Mouse (Mus musculus) c-Kit-positive CD71-negative TER-119-negative erythroid progenitor cells, embryonic 14.5 days (primary cell): ENCODE results near the gene Znrd1.
"Not testable (repeated sequence)": the region's sequence is repeated elsewhere in the genome, so short reads cannot be mapped to it uniquely, and the experiment has no call there.

ENCODE experiments used
- DNase-seq: peaks from one replicate; pipeline ENCODE4 v3.0.0-alpha.2; 2013; ENCODE audit warnings: low read depth

The Znrd1 gene

GRCm38 (mm10) chr17:36957999-36958743, at the start of gene Znrd1, which contains the start of gene Znrd1as:
Znrd1 (minus strand) TSS chr17:36958559.
Znrd1as (plus strand) TSS chr17:36958592.
- DNase-seq, result peak; percentile 90

DNA sequence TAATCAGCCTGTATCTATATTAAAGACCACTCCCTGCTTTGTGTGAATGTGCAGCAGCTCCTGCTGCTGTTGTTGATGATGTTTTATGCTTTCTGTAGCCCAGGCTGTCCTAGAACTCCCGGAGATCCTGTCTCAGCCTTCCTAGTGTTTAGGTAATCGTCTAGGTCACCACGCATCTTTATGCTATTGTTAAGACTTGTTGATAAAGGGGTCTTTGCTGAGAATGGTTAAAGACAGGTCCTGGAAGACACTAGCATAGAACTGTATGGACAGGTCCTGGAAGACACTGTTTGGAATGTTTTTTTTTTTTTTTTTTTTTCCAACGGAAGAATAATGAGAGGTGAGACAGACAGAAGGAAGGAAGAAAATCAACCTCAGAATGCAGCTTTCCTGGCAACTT, 45.0 kb upstream of the Znrd1 start:
- DNase-seq, result no peak

GRCm38 (mm10) chr17:37002364-37003330, 44.3 kb upstream of the Znrd1 start:
- no peak for DNase-seq

DNA sequence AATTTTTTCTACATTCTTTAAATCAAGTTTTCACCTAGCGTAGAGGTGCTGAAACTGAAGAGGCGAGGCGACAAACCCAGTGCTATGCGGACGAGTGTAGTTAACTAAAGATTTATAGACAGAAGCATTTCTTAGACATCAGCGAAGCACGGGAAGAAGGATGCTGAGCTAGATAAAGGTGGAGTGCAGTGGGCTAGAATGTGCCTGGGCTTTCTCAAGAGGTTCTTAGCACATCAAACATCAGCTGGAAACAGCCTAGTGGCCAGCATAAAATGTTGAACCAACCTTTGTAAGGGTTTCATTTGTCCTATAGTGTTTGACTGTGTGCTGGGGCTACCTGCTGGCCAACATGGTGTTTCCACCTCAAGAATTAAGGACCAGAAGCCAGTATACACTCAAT, 42.5 kb upstream of the Znrd1 start, which contains the start of gene Zfp57:
Zfp57 (plus strand) TSS at position 301 of the 400 bp plus-strand sequence.
- no peak for DNase-seq

- no peak for DNase-seq
Measured at GRCm38 (mm10) chr17:36998477-36998876, 40.1 kb upstream of the Znrd1 start.

GRCm38 (mm10) chr17:36997033-36997735, 38.8 kb upstream of the Znrd1 start:
- peak; percentile 66 for DNase-seq

GRCm38 (mm10) chr17:36995448-36995847, 37.1 kb upstream of the Znrd1 start:
- no peak for DNase-seq

- DNase-seq, result no peak
Measured at GRCm38 (mm10) chr17:36994528-36994927, 36.2 kb upstream of the Znrd1 start.

DNA sequence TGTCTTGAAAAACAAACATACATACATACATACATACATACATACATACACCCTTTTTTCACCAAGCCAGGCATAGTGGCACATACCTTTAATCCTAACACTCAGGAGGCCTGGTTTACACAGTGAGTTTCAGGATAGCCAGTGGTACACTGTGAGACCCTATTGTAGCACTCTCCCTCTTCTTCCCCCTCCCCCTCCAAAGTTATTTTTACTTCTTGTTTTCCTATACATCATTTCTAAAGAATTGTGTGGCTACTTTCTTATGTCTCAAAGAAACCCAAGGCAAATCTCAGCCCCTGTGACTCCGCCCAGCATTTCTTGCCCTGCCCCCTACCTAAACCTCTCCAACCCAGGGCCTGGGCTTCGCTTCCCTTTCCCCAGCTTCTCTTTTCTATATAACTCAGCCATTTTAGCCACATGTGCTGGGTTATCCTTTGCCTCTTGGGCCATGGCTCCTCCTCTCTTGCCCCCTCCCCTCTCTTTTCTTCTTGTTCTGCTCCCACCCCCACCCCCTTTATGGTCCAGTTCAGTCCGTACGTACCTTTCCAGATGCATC, 35.5 kb upstream of the Znrd1 start:
- no peak for DNase-seq

DNA sequence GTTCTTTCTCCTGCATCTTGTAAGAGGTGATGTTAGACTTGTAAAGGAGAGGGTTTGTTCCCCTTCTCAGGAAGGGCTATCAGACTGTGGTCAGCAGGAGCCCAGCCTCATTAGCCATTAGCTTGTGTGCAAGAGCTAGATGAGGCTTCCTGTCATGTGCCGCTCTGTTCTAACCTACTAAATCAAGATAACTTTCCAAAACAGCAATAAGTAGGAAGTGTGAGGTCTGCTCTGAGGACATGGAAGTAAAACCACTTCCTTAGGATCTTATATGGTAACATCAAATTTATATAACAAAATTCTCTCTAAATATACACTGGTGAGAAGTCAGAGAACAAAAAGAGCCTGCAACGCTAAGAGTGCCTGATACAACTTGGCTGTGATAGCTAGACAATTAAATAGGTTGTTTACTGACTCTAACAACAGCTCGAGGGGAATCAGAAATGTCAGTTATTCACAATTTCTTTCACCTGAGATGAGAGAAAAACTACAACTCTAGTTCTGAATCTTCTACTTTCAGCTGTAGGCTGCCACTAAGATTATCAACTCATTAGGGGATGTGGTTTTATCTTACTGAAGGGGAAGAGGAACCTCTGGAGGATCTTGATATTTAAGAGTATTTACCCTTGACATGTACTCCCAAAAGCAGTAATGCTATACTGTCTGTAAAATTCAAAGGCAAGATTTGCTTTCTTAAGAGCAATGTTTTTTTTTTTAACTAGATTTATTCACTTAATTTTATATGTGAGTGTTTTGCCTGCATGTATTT, 34.2 kb upstream of the Znrd1 start:
- DNase-seq, result no peak

GRCm38 (mm10) chr17:36990630-36991029, 32.3 kb upstream of the Znrd1 start:
- not testable (repeated sequence) for DNase-seq

DNA sequence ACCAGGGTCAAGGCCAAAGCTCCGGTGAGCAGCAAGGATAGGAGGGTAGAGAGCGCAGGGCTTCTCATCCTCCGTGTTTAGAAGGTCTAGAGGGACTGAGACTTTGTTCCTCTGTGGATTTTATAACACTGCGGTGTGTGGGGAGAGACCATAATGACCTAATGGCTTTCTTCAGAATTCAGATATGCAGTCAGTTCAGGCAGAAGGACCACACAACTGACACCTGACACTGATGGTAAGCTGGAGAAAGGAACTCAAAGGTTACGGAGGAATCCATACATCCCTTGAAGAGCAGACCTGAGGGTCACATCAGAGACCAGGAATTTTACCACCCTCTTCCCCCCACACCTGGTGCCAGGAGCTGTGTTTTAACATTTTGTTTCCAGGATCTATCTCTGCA, 31.1 kb upstream of the Znrd1 start, which contains the start of gene H2-M5:
H2-M5 (minus strand) TSS at position 101 of the 400 bp plus-strand sequence.
- no peak for DNase-seq

GRCm38 (mm10) chr17:36988475-36988874, 30.1 kb upstream of the Znrd1 start:
- DNase-seq, result no peak

GRCm38 (mm10) chr17:36982253-36983155, 24.1 kb upstream of the Znrd1 start:
- no peak for DNase-seq

- DNase-seq, result no peak
Measured at GRCm38 (mm10) chr17:36981845-36982244, 23.5 kb upstream of the Znrd1 start.

GRCm38 (mm10) chr17:36981221-36981813, 23.0 kb upstream of the Znrd1 start, which contains the start of gene 2410137M14Rik:
2410137M14Rik (minus strand) TSS chr17:36981237.
- DNase-seq, result no peak

DNA sequence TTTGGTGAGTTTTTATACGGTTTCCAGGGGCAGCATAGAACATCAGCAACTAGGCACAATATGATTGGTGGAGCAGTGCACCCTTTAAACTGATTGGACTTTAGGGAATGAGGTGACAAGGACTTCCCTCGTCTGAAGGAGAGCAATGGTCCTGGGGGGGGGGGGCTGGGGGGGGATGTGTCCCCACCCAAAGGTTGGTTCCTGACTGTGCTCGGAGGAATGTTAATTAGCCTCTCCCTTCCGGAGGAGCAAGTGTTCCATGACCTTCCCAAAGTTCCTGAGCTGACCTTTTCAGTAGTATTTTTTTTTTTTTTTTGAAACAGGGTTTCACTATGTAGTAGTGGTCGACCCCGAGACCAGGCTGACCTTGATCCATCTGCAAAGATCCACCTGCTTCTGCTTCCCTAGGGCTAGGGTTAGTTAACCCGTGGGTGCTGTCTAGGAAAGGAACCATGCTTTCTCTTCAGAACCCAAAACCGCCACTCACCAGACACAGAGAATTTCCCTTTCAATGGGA, 15.0 kb upstream of the Znrd1 start:
- no peak for DNase-seq

- no peak for DNase-seq
Measured at GRCm38 (mm10) chr17:36972791-36973190, 14.4 kb upstream of the Znrd1 start.
